Mouse (Mus musculus) liver, embryonic 14 days (tissue): Measurements from ENCODE around the gene Olfr506. TPM values are rescaled to one million over a fixed set of nuclear protein-coding genes. Genes with fewer than 3 reads are reported as not detected.

ENCODE experiments used
- polyA plus RNA-seq: library from polyadenylated mRNA; depleted of rRNA; stranded (reverse); fragments of >200 nt; gene quantifications from 2 replicates; pipeline ENCODE4 v1.2.3, GENCODE M21; 2012; rRNA removed

Olfr506 gene
- not detected in 2 replicates for polyA plus RNA-seq

GRCm38 (mm10) chr7:108610487-108610886 lies at the start of gene Olfr506:
Gene Olfr506, plus strand, starts transcription at chr7:108610787.

GRCm38 (mm10) chr7:108565693-108566092 lies 44.9 kb upstream of the Olfr506 start, which contains the start of gene Olfr504:
Gene Olfr504, minus strand, starts transcription at chr7:108565793.

GRCm38 (mm10) chr7:108621514-108621913 lies 10.9 kb downstream of the Olfr506 start, which contains the start of gene Olfr507:
Gene Olfr507, plus strand, starts transcription at chr7:108621814.

DNA sequence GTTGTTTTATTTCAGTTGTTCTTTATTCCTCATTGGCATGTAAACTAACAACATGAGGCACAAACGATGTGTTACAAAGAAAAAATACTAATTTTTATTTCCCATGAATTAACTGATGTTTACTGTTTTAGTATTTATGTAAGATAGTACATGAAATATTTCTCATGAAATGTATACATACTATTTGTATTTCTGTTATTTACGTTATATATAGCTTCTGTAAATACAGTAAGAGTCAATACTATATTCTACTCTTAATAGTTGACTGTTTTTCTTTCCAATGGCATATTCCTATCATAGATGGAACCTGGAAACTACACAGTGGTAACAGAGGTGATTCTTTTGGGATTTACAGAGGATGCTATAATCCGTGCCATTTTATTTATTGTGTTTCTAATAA lies 19.1 kb downstream of the Olfr506 start, which contains the start of gene Olfr508:
Olfr508 (plus strand) TSS at position 301 of the 400 bp plus-strand sequence.

GRCm38 (mm10) chr7:108651806-108652205 lies 41.2 kb downstream of the Olfr506 start, which contains the start of gene Olfr509:
Gene Olfr509, minus strand, starts transcription at chr7:108651906.

Other genes starting within 250 kb of the Olfr506 start
- not detected in 2 replicates for gene Olfr494, start 245.5 kb upstream of the Olfr506 start, polyA plus RNA-seq
- not detected in 2 replicates for gene Olfr495, start 217.6 kb upstream of the Olfr506 start, polyA plus RNA-seq
- gene Olfr497, start 190.4 kb upstream of the Olfr506 start, polyA plus RNA-seq = not detected in 2 replicates
- gene Olfr498, start 145.5 kb upstream of the Olfr506 start, polyA plus RNA-seq = not detected in 2 replicates
- gene Olfr502, start 85.7 kb upstream of the Olfr506 start, polyA plus RNA-seq = not detected in 2 replicates
- gene Olfr503, start 66.3 kb upstream of the Olfr506 start, polyA plus RNA-seq = not detected in 2 replicates
- not detected in 2 replicates for gene Olfr504, start 45.0 kb upstream of the Olfr506 start, polyA plus RNA-seq
- gene Olfr507, start 11.0 kb downstream of the Olfr506 start, polyA plus RNA-seq = not detected in 2 replicates
- gene Olfr508, start 19.2 kb downstream of the Olfr506 start, polyA plus RNA-seq = not detected in 2 replicates
- gene Olfr509, start 41.1 kb downstream of the Olfr506 start, polyA plus RNA-seq = not detected in 2 replicates
- gene Olfr510, start 55.6 kb downstream of the Olfr506 start, polyA plus RNA-seq = not detected in 2 replicates
- gene Olfr512, start 102.5 kb downstream of the Olfr506 start, polyA plus RNA-seq = not detected in 2 replicates
- not detected in 2 replicates for gene Olfr513, start 140.2 kb downstream of the Olfr506 start, polyA plus RNA-seq
- gene Olfr514, start 215.2 kb downstream of the Olfr506 start, polyA plus RNA-seq = not detected in 2 replicates
- gene Olfr516, start 239.7 kb downstream of the Olfr506 start, polyA plus RNA-seq = not detected in 2 replicates